Mouse (Mus musculus): ENCODE results near the gene Fgf4.
"Not testable (repeated sequence)": the region's sequence is repeated elsewhere in the genome, so short reads cannot be mapped to it uniquely, and the experiment has no call there.

DNA sequence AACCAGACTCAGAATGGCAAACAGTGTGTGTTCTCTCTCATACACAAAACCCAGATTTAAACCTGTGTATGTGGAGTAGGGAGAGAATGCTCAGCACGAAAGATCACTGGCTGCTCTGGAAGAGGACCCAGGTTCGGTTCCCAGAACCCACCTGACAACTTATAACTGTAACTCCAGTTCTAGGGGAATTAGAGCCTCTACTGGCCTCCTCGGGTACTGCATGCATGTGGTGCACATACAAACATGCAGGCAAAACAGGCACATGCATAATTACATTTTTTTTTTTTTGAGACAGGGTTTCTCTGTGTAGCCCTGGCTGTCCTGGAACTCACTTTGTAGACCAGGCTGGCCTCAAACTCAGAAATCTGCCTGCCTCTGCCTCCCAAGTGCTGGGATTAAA is 58.3 kb downstream of the Fgf4 start:
- not testable (repeated sequence) for TF ChIP-seq POLR2A (IDR thresholded peaks at IDR 0.05; ENCODE audit: control insufficient read depth in 1 of 2, insufficient read depth in 1 of 2, low read depth in 1 of 2, low read length in 2 of 2, poor library complexity in 1 of 2); ZC3H11A (IDR thresholded peaks at IDR 0.05; ENCODE audit: low read depth, low read length); MXI1 (IDR thresholded peaks at IDR 0.05; ENCODE audit: low read depth, low read length); TAL1 (IDR thresholded peaks at IDR 0.05; ENCODE audit: low read length); POLR2AphosphoS5 (IDR thresholded peaks at IDR 0.05; ENCODE audit: borderline replicate concordance, low read depth, low read length); USF1 (IDR thresholded peaks at IDR 0.05; ENCODE audit: low read depth, low read length); EP300 (IDR thresholded peaks at IDR 0.05; ENCODE audit: low read depth in 1 of 2, low read length in 2 of 2)
- TF ChIP-seq CTCF (IDR thresholded peaks at IDR 0.05 in 2 of 3, conservative IDR thresholded peaks at IDR 0.05 in 1 of 3; ENCODE audit: control insufficient read depth in 1 of 3, insufficient read depth in 1 of 3, low read depth in 2 of 3, low read length in 3 of 3, poor library complexity in 1 of 3, severe bottlenecking in 1 of 3) = peak; percentile 28 to 49 (median 48)
